ENCODE assay signal across 23 mouse cellular contexts in the genomic region with DNA sequence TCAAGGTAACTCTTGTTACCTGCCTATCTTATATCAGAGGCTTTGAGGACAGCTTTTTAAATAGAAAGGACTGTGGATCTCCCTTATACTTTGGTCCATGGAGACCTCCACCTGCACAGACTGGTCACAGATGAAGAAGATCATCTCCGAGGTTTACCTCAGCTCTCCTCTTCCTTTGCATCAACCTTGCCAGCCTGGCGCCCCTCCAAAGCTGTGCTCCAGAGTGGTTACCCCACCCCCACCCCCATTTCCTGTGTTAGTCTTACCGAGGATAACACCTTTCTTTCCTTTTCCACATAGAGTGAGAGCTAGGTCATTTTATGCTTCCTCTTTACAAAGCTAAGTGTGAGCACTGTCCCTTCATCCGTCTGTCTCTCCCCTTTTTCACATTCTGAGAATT. TPM values are rescaled to one million over a fixed set of nuclear protein-coding genes. Genes with fewer than 3 reads are reported as not detected.
DNase-seq lines count a peak whose midpoint lies in the region; ATAC-seq lines count a peak whose summit lies in the region.
"Had no signal": no experiment of that assay in that cellular context is flagged by ENCODE, and none has a peak within 500 bp of the region (broad histone marks: within the 10 kb centered on the region; RNA-seq: fewer than 3 reads in every experiment).

No protein-coding gene starts in this region.

- H3K27me3 ChIP-seq in forebrain, embryonic 16.5 days (replicated peaks; ENCODE audit: control insufficient read depth, insufficient read depth, low read length): peaks cover 14% of the 10 kb centered on the region
- H3K27me3 ChIP-seq: heart, embryonic 15.5 days; intestine, embryonic 15.5 days had no signal

- H3K36me3 ChIP-seq in forebrain, embryonic 16.5 days (ENCODE audit: control insufficient read depth, insufficient read depth): no peaks in the 10 kb centered on the region
- H3K36me3 ChIP-seq: embryonic facial prominence, embryonic 12.5 days; heart, embryonic 15.5 days; hindbrain, embryonic 12.5 days; intestine, embryonic 15.5 days; midbrain, embryonic 12.5 days; neural tube, embryonic 15.5 days had no signal

- H3K4me3 ChIP-seq in forebrain, embryonic 16.5 days (replicated peaks; ENCODE audit: low read length): no peak overlapping the region
- H3K4me3 ChIP-seq: embryonic facial prominence, embryonic 12.5 days; gastrocnemius, adult 2 months; heart, embryonic 15.5 days; hindbrain, embryonic 12.5 days; intestine, embryonic 15.5 days; midbrain, embryonic 12.5 days; neural tube, embryonic 15.5 days had no signal

- 68% methylated on average over 4 of the region's 4 CpGs for WGBS in forebrain, embryonic 16.5 days

- H3K4me1 ChIP-seq in forebrain, embryonic 16.5 days (replicated peaks; ENCODE audit: control insufficient read depth, insufficient read depth, low read length): peaks cover 6% of the 10 kb centered on the region; the same call in 1 of the 2 replicates
- H3K4me1 ChIP-seq: embryonic facial prominence, embryonic 12.5 days; heart, embryonic 15.5 days; intestine, embryonic 15.5 days had no signal

- H3K9me3 ChIP-seq in forebrain, embryonic 16.5 days (ENCODE audit: control insufficient read depth, low read length): no peaks in the 10 kb centered on the region
- H3K9me3 ChIP-seq: embryonic facial prominence, embryonic 12.5 days; heart, embryonic 15.5 days; hindbrain, embryonic 12.5 days; intestine, embryonic 15.5 days; midbrain, embryonic 12.5 days; neural tube, embryonic 15.5 days had no signal

- H3K27ac ChIP-seq in forebrain, embryonic 16.5 days (ENCODE audit: low read length): no peak overlapping the region
- H3K27ac ChIP-seq: embryonic facial prominence, embryonic 12.5 days; gastrocnemius, adult 2 months; heart, embryonic 15.5 days; hindbrain, embryonic 12.5 days; intestine, embryonic 15.5 days; macrophage; midbrain, embryonic 12.5 days; neural tube, embryonic 15.5 days had no signal

- no peak overlapping the region for H3K4me2 ChIP-seq in forebrain, embryonic 16.5 days (ENCODE audit: low read length)
- H3K4me2 ChIP-seq: embryonic facial prominence, embryonic 12.5 days; heart, embryonic 15.5 days; hindbrain, embryonic 12.5 days; intestine, embryonic 15.5 days; midbrain, embryonic 12.5 days; neural tube, embryonic 15.5 days had no signal

- H3K9ac ChIP-seq in forebrain, embryonic 16.5 days (replicated peaks; ENCODE audit: low read depth, low read length): no peak overlapping the region
- H3K9ac ChIP-seq: embryonic facial prominence, embryonic 12.5 days; heart, embryonic 15.5 days; hindbrain, embryonic 12.5 days; intestine, embryonic 15.5 days; midbrain, embryonic 12.5 days; neural tube, embryonic 15.5 days had no signal

- ATAC-seq in forebrain, embryonic 16.5 days: no peak
- ATAC-seq: intestine, embryonic 15.5 days had no signal

- DNase-seq in cerebellum, adult 18-20 months: peak; percentile 68 to 71
- no peak for DNase-seq in cerebellum, adult 11 months
- DNase-seq in thymus, postnatal 4 days: peak; percentile 22
- DNase-seq in thymus, postnatal 0 days (ENCODE audit: low spot score): no peak
- DNase-seq in cerebellum, postnatal 36 days: peak; percentile 72 to 74
- no peak for DNase-seq in retina, embryonic 14.5 days (ENCODE audit: low spot score)
- DNase-seq: gastrocnemius, adult 2 months; heart, adult 11 months; liver; lung, adult 18-20 months; thymus, adult 18-20 months had no signal

RNA-seq across cellular contexts. Expression of gene Gm5089, which starts 60.0 kb away (rescaled TPM):
- polyA plus RNA-seq in thymus, postnatal 0 days (2015; fragmentation: Nextera tagmentation; extraction: Ambion mirVana): not detected in 2 replicates
- 0.40 and 0.47 TPM in 2 replicates for polyA plus RNA-seq in forebrain, embryonic 16.5 days (2015; fragmentation: Nextera tagmentation; extraction: Ambion mirVana)
- polyA plus RNA-seq: heart, embryonic 15.5 days; intestine, embryonic 15.5 days; kidney, embryonic 14.5 days; large intestine, adult 2 months; macrophage; small intestine, adult 2 months; stomach, embryonic 14.5 days had no signal

Comparison
In these comparisons a context has a peak if more than half of its experiments do, and no peak if none do; other contexts are left out.
1. DNase-seq: peak in cerebellum, adult 18-20 months (2 of 2), thymus, postnatal 4 days (single experiment) and cerebellum, postnatal 36 days (2 of 2); none in cerebellum, adult 11 months (single experiment), thymus, postnatal 0 days (single experiment) and retina, embryonic 14.5 days (single experiment).